Mouse (Mus musculus) bone marrow, adult 2 months (tissue): ENCODE data around the gene Slc25a26.

Source experiments
- CTCF ChIP-seq: fragments of 200-500 bp; IDR thresholded peaks from 2 replicates; pipeline ENCODE4 v1.5.1; 2011; ENCODE audit warnings: low read length, control low read depth; ENCODE audit not compliant: control insufficient read depth, insufficient read depth
- POLR2A ChIP-seq: fragments of 200-500 bp; IDR thresholded peaks from 2 replicates; pipeline ENCODE4 v1.6.1; 2011; ENCODE audit warnings: low read depth, mild to moderate bottlenecking, control low read depth, low read length, borderline replicate concordance; ENCODE audit not compliant: control insufficient read depth

GRCm38 (mm10) chr6:94649637-94650036, 149.5 kb downstream of the Slc25a26 start:
- TF ChIP-seq POLR2A = no peak
- no peak for TF ChIP-seq CTCF
